Mouse (Mus musculus): Measurements from ENCODE around the gene Nutf2-ps1. TPM values are rescaled to one million over a fixed set of nuclear protein-coding genes. Genes with fewer than 3 reads are reported as not detected.
"Not testable (repeated sequence)": the region's sequence is repeated elsewhere in the genome, so short reads cannot be mapped to it uniquely, and the experiment has no call there.

Gene Nutf2-ps1
- polyA plus RNA-seq, 1 experiment from 2014 or later: 177 TPM

DNA sequence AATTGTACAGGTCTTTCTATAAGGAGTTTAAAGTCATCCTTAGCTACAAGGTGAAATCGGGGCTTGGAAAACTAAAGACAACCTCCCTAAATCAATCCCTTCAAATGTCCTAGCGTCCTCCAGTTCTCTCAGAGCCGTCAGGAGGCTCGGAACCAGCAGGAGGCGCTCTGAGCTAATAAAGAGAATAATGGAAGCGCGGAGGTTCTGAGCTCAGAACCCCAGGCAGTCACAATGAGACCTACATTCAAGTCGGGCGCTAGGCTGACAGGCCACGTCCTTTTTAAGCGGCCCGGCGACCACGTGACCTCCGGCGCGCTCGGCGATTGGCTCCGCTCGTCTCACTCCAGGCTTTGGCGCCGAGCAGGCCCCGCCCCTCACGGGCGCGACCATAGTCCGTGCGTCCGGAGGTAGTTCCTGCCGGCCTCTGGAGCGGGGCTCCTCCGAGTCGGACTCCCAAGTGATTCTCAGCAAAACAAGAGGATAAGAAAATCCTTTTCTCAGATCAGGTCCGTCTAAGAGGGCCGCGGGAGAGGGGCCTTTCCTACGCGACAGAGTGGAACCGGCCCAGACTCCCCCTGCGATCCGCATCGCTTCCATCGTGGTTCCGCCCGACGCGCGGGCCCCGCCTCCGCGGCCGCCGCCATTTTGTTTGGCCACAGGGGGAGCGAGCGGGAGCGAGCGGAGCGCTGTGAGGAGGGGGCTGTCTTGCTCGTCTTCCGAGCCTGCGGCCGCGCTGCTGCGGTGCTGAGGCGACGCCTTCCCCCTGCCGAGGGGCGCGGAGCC lies 11.1 kb upstream of the Nutf2-ps1 start, which contains the start of gene Smc3:
TSS of gene Smc3 (plus strand) at position 642 of the 783 bp plus-strand sequence.
- H3K27ac ChIP-seq (replicated peaks): peak within 1 kb of the TSS; percentile 95
- TF ChIP-seq EP300 (optimal IDR thresholded peaks at IDR 0.05): peak; percentile 53
- peak; percentile 90 for TF ChIP-seq CTCF (IDR thresholded peaks at IDR 0.05; ENCODE audit: low read depth)
- 0 out of 2 replicates have a peak, but pooled peaks cover 5% of the 10 kb centered on the region for H3K36me3 ChIP-seq (ENCODE audit: control insufficient read depth, insufficient read depth, low read length)
- ATAC-seq (ENCODE audit: low FRiP score, low TSS enrichment): peak; percentile 98
- H3K9me3 ChIP-seq (ENCODE audit: control insufficient read depth, low read length): no peaks in the 10 kb centered on the region
- H3K4me1 ChIP-seq (replicated peaks; ENCODE audit: control insufficient read depth, insufficient read depth): no peaks in the 10 kb centered on the region; the same call in 1 of the 2 replicates
- H3K9ac ChIP-seq (ENCODE audit: low read length): peak within 1 kb of the TSS; percentile 95
- peak; percentile 99 for DNase-seq (ENCODE audit: low spot score)
- peak within 1 kb of the TSS; percentile 98 for H3K4me3 ChIP-seq (ENCODE audit: low read depth, low read length)
- peak within 1 kb of the TSS; percentile 93 for H3K4me2 ChIP-seq (replicated peaks; ENCODE audit: low read depth)
- no peaks in the 10 kb centered on the region for H3K27me3 ChIP-seq (ENCODE audit: control insufficient read depth, insufficient read depth, low read length)
- WGBS: under 1% methylated on average over 70 of the region's 70 CpGs

DNA sequence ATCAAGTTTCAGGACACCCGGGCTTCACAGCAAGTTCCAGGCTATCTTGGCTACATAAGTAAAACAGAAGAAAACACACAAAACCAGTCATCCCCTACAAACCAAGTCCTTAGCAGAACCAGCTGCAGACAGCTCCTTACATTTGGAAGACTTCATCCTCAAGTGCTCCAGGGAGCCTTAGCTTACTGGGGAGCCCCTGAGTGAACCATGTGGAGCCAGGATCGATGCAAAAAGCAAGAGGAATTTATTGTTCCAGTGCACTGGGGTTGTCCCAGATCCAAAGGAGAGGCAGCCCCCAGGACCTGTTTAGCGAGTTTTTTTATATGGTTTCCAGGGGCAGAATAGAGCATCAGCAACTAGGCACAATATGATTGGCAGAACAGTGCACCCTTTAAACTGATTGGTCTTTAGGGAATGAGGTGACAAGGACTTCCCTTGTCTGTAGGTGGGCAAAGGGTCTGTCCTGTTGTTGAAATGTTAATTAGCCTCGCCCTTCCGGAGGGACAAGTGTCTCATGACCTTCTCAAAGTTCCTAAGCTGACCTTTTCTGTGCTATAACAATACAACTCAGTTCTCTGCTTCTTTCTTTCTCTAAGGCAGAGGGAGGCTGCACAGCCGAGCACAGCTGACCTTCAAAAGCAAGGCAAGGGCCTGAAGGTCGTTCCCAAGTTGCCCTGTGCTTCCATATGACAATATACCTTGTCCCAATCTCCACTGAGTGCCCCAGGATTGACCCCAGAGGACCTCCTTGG lies 8.0 kb upstream of the Nutf2-ps1 start:
- DNase-seq (ENCODE audit: low spot score) (no peak), ATAC-seq (ENCODE audit: low FRiP score, low TSS enrichment) (no peak)
- Histone ChIP-seq H3K4me3 (ENCODE audit: low read depth, low read length) (no peak overlapping the region), H3K27ac (replicated peaks) (no peak overlapping the region), H3K4me1 (replicated peaks; ENCODE audit: control insufficient read depth, insufficient read depth) (no peaks in the 10 kb centered on the region; the same call in 1 of the 2 replicates), H3K36me3 (ENCODE audit: control insufficient read depth, insufficient read depth, low read length) (no peaks in the 10 kb centered on the region), H3K4me2 (replicated peaks; ENCODE audit: low read depth) (no peak overlapping the region), H3K9ac (ENCODE audit: low read length) (no peak overlapping the region), H3K27me3 (ENCODE audit: control insufficient read depth, insufficient read depth, low read length) (no peaks in the 10 kb centered on the region), H3K9me3 (ENCODE audit: control insufficient read depth, low read length) (no peaks in the 10 kb centered on the region)
- TF ChIP-seq CTCF (IDR thresholded peaks at IDR 0.05; ENCODE audit: low read depth) (no peak), EP300 (optimal IDR thresholded peaks at IDR 0.05) (no peak)
- WGBS: 64% methylated on average over 7 of the region's 7 CpGs

DNA sequence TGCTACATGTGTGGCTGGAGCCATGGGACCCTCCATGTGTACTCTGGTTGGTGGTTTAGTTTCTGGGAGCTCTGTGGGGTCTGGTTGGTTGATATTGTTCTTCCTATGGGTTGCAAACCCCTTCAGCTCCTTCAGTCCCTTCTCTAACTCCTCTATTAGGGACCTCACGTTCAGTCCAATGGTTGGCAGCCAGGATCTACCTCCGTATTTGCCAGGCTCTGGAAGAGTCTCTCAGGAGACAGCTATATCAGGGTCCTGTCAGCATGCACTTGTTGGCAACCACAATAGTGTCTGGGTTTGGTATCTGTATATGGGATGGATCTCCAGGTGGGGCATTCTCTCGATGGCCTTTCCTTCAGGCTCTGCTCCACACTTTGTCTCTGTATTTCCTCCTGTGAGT lies 1.2 kb downstream of the Nutf2-ps1 start:
- H3K4me2 ChIP-seq (replicated peaks; ENCODE audit: low read depth); H3K4me1 ChIP-seq (replicated peaks; ENCODE audit: control insufficient read depth, insufficient read depth); H3K27ac ChIP-seq (replicated peaks): not testable (repeated sequence)

DNA sequence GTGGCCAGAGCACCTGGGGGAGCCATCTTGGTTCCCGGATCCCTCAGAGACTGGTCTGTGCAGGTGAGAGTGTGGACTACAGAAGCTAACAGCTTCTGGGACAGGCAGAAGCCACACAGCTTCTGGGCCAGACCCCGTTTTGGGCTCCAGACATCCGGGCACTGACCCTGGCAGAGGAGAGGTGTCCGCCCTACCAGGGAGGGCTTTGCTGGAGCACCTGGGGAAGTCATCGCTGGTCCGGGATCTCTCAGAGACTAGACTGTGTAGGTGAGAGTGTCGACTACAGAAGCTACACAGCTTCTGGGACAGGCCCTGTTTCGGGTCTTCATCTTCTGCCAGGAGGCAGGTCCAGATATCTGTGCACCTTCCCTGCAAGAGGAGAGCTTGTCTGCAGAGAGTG lies 8.6 kb downstream of the Nutf2-ps1 start:
- H3K9ac ChIP-seq (ENCODE audit: low read length); ATAC-seq (ENCODE audit: low FRiP score, low TSS enrichment); H3K9me3 ChIP-seq (ENCODE audit: control insufficient read depth, low read length); H3K36me3 ChIP-seq (ENCODE audit: control insufficient read depth, insufficient read depth, low read length); H3K4me3 ChIP-seq (ENCODE audit: low read depth, low read length); H3K27me3 ChIP-seq (ENCODE audit: control insufficient read depth, insufficient read depth, low read length); H3K27ac ChIP-seq (replicated peaks); H3K4me2 ChIP-seq (replicated peaks; ENCODE audit: low read depth); H3K4me1 ChIP-seq (replicated peaks; ENCODE audit: control insufficient read depth, insufficient read depth): not testable (repeated sequence)
- 93% methylated on average over 8 of the region's 8 CpGs for WGBS
- DNase-seq (ENCODE audit: low spot score): peak; percentile 12

More for the DNA sequence above, 1.2 kb downstream of the Nutf2-ps1 start:
- H3K36me3 ChIP-seq (ENCODE audit: control insufficient read depth, insufficient read depth, low read length); DNase-seq (ENCODE audit: low spot score); ATAC-seq (ENCODE audit: low FRiP score, low TSS enrichment); H3K9me3 ChIP-seq (ENCODE audit: control insufficient read depth, low read length); H3K4me3 ChIP-seq (ENCODE audit: low read depth, low read length); H3K27me3 ChIP-seq (ENCODE audit: control insufficient read depth, insufficient read depth, low read length); H3K9ac ChIP-seq (ENCODE audit: low read length): not testable (repeated sequence)
- WGBS: 90% methylated on average over 3 of the region's 3 CpGs

DNA sequence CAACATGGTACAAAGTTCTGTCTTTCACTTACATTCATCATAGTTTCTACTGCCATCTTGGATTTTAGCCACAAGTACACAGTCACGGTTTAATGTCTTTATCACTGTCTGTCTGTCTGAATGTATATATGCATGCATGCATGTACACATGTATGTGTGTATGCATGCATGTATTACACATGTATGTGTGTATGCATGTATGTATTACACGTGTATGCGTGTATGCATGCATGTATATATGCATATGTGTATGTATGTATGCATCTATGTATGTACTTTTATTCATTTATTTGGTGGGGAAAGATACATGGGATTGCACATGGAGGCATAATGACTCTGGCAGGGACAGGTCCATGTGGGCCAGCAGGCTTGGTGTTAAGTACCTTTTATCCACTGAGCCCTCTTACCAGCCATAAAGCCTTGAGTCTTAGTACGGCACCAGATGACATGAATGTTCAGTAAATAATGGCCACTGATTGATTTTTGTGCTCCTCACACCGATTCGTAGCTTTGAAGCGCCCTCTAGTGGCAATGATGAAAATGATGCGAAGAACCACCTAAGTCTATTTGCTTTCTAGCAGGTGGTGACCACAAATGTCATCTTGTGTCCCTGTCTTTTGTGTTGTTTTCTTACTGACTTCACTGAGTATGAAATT lies 10.1 kb downstream of the Nutf2-ps1 start:
- ATAC-seq (ENCODE audit: low FRiP score, low TSS enrichment) (peak; percentile 69), DNase-seq (ENCODE audit: low spot score) (peak; percentile 57)
- Histone ChIP-seq H3K9me3 (ENCODE audit: control insufficient read depth, low read length) (no peaks in the 10 kb centered on the region), H3K9ac (ENCODE audit: low read length) (no peak overlapping the region), H3K4me3 (ENCODE audit: low read depth, low read length) (no peak overlapping the region), H3K36me3 (ENCODE audit: control insufficient read depth, insufficient read depth, low read length) (no peaks in the 10 kb centered on the region), H3K4me2 (replicated peaks; ENCODE audit: low read depth) (no peak overlapping the region), H3K27me3 (ENCODE audit: control insufficient read depth, insufficient read depth, low read length) (no peaks in the 10 kb centered on the region), H3K27ac (replicated peaks) (no peak overlapping the region), H3K4me1 (replicated peaks; ENCODE audit: control insufficient read depth, insufficient read depth) (no peaks in the 10 kb centered on the region)
- TF ChIP-seq EP300 (optimal IDR thresholded peaks at IDR 0.05): no peak
- peak; percentile 94 for TF ChIP-seq CTCF (IDR thresholded peaks at IDR 0.05; ENCODE audit: low read depth)
- 8% methylated on average over 8 of the region's 8 CpGs for WGBS
